Mouse (Mus musculus) gastrocnemius, adult 18-20 months (tissue): ENCODE measurements at regions not wholly inside any gene's neighbourhood (a gene's known extent, or its start where the extent isn't known, plus 50 kb on each side); places are given as distances from the start of the nearest gene placed in this dataset.

Experiments
- DNase-seq: peaks from one replicate; pipeline ENCODE4 v3.0.0; 2021; ENCODE audit warnings: low spot score

DNA sequence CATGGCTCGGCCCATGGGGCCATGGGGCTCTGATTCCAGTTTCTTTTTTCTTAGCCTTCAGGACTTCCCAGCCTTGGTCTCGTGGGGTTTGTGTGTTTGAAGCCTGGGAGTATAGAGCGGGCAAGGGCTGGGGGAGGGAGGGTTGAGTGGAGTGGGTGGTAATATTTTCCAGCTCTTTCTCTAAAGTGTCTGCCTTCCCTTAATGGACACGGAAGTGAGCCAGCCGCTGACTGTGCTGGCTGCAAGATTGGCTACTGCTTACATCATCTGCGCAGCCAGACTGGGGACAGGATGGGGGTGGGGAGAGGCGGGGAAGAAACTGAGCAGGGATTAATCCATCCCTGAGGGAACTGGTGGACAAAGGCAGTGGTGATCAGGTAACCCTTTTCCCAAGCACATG lies 52.3 kb downstream of the Tnp1 start:
- peak; percentile 62 for DNase-seq

DNA sequence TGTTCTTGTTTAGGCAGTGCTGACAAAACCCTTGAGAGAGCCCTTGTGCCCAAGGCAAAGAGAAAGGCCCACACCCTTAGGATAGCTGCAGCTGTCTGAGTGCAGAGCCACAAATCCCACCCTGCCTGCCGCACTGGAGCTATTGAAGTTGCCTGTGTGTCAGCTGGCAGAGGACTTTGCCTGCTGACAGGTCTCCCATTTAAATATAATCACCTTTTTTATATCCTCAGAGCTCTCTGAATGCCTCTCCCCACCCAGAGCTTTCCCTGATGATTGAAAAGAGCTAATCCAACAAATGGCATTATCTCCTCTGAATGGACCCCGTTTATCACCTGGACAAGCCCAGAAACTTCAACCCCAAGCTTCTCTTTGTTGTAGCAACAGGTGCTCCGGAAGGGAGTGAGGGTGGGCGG lies 55.5 kb downstream of the Tnp1 start:
- no peak for DNase-seq

DNA sequence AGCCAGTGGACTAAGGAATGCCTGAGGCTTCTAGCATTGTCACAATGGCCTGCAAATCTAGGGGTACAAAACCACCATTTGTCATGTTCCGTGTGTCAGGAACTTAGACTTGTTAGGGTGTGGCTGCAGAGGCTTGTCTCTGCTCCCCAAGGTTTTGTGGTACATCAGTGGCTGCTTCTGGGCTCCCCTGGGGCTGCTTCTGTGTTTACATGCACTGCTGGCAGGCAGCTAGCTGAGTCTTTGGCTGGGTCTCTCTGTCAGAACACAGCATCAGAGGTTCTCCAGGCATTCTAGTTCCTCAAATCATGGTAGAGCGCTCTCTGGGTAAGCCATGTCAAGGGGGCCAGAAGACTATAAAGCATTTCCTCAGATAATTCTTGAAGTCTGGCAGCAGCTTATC lies 60.3 kb downstream of the Tnp1 start:
- DNase-seq: no peak

DNA sequence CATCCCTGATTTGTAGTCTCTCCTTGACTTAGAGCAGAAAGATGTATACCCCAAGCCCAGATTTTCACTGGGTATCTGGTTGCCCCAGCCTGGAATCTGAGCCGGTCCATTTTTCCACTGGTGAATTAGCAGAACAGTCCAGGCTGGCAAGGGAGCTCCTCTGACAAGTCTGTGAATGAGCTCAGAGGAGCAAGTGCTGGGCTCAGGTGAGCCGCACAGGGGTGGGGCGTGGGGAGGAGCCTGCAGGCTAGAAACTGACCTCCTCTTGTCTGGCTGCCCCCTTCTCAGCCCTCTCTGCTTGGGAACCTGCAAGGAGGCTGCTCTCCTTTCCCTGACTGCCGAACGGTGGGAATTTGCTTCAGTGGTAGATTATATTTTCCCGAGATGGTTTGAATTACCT lies 62.8 kb downstream of the Tnp1 start:
- DNase-seq: peak; percentile 56

DNA sequence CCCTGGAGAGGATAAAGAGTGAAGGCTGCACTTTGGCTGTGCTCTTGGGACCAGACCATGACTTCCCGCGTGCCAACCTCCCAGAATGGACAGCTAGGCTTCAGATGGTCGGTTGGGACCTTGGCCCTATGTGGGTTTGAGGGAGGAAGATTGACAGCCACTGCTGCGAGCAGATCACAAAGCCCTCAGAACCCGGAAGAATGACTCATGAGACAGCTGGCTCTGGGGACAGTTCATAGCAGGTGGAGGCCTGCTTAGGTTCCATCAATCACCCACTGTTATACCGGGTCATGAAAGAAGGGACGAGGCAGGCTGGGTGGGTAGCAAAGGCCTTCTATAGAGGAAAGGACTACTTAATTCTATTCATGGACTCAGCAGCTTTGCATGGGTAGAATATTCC lies 63.9 kb downstream of the Tnp1 start:
- peak; percentile 57 for DNase-seq

DNA sequence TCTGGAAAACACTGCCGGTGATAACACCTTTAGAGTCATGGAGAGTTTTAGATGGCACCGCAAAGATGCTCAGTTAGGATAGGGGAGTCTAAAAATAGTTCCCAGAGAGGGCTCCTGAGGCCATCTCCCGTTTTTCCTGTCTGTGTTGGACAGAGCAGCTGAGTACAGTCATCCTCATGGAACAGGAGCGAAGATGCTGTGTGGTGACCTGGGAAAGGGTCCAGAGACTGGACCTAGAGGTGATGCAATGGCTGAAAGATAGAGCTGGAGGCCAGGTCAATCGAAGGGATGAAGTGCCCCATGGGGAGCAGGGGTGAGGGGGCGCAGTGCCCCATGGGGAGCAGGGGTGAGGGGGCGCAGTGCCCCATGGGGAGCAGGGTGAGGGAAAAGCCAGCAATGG lies 64.3 kb downstream of the Tnp1 start:
- peak; percentile 34 for DNase-seq

DNA sequence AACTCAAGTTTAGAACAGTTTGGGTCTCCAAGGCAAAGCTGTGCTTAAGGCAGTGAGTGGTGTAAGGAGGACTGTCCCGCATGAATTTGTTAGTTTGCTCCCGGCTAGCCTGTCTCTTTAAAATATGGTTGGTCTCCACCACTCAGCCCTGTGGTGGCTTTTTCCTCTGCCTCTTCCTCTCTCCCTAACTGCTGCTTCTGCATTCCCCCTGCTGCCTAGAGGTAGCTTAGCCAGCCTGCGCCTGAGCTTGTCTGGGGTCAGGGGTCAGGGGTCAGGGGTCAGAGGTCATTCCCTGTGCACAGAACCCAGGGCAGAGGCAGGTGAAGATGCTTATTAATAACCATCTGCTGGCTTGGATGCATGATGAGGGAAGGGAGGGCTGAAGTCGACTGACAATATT lies 69.5 kb downstream of the Tnp1 start:
- no peak for DNase-seq

DNA sequence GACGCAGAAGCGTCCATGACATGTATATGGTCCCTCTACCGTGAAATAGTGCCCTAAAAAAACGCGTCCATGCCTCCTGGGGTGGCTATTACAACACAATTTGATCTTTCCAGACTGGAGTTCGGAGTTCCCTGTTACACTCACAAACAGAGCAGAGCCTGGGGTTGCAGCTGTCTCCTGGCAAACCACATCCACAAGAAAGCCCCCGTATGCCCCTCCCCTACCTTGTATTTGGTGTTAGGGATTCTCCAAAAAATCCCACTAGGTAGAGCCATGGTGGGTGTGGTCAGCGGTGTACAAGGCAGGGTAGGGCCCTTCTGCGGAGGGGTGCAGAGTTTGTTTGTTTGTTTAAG lies 70.0 kb downstream of the Tnp1 start:
- no peak for DNase-seq

DNA sequence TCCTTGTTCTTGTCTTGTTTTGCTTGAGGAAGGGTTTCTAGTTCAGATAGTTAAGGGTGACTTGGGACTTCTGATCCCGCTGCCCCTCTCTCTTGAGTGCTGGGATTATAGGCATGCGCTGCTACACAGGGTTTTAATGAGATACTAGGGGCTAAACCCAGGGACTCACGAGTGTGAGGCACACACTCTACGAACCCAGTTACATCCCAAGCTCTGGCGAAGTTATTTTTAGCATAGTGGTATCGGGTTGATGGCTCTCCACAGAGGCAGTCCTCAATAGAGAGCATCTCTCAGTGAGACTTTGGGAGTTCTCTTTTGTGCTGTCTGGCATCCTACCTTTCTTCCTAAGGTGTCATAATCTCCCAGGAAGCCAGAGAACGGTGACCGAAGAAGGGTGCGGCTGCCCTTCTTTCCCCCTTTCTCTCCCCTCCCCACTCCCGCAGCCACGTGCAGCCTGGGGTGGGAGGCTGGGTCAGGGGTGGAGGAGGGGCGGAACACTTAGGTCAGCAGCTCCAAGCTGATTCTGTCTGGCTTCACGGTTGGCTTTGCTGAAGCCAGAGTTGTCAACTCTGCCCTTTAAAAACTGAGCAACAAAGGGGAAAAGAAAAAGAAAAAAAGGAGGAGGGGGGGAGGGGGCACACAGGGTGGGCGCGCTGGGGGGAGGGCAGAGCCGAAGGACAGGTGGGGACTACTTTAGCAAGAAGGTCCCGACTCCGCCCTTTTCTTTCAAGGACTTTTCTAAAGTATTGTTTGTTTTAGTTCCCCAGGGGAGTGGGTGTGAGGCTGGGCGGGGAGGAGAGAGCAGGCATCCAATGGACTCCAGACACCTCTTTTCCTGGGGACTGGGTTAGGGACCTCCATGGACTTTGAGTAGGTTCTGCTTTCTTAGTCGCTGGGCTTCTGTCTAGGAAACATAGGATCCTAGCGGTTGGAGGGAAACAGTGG lies 70.4 kb upstream of the Igfbp5 start:
- no peak for DNase-seq

DNA sequence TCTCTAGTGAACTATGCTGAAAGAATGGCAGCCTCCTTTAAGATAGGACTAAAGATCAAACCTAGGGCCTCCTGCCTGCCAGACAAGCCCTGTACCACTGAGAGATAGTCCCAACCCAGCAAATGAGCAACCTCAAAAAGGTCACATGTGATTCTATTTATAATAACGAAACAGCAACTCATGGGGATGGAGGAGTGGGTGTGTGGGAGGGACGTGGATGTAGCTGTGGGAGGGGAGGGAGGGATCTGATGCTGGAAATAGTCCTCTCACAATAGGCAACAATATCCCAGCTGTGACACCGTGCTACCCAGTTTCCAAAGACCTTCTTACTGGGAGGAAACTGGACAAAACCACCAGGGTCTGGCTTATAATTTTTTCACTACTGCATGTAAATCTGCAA lies 69.5 kb upstream of the Igfbp5 start:
- no peak for DNase-seq

DNA sequence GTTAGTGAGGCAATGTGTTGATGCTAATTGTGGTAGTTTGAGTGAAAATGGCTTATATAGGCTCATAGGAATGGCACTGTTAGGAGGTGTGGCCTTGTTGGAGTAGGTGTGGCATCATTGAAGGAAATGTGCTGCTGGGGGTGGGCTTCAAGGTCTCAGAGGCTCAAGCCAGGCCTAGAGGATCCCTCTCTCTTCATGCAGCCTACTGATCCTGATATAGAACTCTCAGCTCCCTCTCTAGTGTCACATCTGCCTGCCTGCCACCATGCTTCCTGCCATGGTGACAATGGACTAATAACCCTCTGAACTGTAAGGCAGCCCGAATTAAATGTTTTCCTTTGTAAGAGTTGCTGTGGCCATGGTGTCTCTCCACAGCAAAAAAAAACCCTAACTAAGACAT lies 68.4 kb upstream of the Igfbp5 start:
- DNase-seq: no peak

DNA sequence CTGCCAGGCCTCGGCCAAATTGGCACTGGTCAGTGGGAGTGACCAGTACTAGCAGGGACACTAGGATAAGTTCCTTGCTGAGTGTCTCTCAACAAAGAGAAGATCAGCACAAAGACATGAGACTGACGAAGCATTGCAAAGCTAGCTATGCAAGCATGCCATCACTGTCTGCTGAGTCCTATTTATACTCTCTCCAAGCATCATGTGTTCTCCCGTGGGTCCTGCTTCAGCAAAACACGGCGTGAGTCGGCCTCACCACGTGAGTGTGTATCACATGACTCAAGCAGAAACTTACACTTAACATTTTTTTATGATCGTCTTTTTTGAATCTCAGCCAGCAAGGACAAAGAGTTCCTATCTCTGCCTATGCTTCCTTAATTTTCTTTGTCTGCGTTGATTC lies 67.7 kb upstream of the Igfbp5 start:
- peak; percentile 39 for DNase-seq

DNA sequence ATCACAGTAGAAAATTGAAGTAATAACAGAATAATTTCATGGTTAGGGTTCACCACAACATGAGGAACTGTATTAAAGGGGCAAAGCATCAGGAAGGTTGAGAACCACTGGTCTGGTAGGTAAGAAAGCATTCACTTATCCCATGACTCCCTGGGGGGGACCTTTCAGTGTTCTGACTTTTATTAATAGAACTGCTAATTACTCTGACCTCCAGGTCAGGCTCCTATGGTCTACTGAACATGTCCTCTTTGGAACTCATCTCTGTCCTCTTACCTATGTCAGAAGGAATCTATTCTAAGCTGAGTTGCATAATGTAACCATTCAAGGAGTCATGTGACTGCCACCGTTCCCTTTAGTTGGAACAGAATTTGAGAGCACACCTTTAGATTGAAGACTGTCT lies 65.3 kb upstream of the Igfbp5 start:
- DNase-seq: no peak

DNA sequence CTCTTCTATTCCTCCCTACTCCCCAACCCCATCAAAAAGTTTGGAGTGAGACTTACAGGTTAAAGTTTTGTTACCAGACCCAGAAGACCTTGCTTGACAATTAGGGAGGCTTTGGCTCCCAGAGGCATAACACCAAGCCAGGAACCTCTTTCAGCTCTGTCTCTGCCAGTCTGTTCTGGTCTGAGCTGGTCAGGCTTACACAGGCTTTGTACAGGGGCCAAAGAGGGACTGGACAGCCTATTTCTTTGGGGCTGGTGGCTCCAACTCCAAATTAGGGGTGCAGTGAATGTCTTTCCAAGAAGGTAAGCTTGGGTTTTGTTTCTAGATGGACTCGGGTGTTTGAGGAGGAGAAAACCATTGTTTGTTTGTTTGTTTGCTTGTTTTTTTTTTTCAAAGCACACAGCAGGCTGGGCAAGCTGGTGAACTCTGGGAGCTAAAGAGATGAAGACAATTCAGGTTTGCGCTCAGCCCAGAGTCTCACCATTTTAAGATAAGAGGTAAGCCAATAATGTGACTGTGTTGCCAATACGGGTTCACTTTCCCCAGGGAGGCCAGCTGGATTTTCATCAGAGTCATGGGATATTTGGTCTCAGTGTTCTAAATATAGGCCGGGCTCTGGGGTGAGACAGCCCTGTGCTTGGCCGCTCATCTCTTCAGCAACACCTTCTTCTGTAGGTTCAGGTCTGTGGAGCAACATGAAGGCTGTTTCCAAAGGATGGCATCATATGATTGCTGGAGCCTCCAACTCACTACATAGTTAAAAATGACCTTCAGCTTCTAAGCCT lies 62.2 kb upstream of the Igfbp5 start:
- peak; percentile 62 for DNase-seq

DNA sequence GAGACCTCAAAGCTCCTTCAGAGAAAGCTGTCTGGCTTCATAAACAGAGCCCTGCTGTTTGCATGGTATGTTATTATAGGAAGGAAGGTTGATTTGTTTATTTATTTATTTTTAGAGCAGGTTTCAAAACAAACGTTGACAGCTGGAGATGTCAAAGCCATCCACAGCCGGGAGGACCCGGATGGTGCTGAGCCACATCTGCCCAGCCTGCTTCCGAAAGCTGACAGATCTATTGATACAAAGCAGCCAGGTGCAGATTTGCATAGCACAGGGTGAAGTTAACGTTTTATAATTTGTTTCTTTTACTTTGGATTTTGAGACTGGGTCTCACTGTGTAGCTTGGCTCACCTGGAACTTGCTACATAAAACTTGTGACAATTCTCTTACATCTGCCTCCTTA lies 61.5 kb upstream of the Igfbp5 start:
- DNase-seq: no peak

DNA sequence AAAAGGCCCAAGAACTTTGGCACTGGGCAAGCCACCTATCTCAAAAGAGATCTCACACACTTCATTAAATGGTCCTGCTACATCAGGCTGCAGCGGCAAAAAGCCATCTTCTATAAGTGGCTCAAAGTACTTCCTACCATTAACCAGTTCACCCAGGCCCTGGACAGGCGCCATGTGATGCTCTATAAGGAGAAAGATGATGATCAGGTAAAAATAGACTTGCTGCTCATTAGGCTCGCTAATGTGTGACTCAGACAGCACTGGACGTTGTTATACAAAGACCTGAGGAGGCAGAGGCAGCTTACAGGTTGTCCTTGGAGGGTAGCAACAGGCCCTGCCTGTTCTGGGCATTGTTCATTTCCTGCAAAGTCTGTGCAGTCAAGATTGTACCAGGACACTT lies 60.4 kb upstream of the Igfbp5 start:
- peak; percentile 59 for DNase-seq

DNA sequence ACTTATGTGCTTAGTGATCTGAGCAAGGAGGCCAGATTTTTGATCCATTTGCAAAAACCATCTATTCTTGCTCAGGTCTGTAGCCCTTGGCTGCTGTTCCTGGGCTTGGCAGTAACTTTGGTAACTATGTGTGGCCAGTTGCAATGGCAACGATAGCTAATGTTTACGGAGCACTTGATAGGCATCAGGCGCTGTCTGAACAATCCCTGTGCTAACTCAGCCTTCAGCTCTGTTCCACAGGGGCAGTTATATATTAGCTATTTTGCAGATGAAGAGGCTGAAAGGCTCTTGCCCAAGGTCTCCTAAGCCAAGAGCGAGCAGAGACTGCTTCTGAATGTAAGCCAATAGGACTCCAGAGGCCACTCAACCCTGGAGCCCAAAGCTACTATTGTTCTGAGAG lies 55.1 kb upstream of the Igfbp5 start:
- DNase-seq: no peak
